Mouse (Mus musculus) liver, postnatal 0 days (tissue): ENCODE results near the gene Tmem63b.

Experiments used
- CTCF ChIP-seq: sonication (generic); IDR thresholded peaks from 2 replicates; pipeline ENCODE4 v1.5.1; 2016; ENCODE audit warnings: antibody characterized with exemption, low read depth
- EP300 ChIP-seq: IDR thresholded peaks from 2 replicates; pipeline ENCODE4 v1.6.1; 2016; ENCODE audit warnings: antibody characterized with exemption, low read depth, mild to moderate bottlenecking

- peak; percentile 94 for TF ChIP-seq CTCF
- no peak for TF ChIP-seq EP300
Observed at GRCm38 (mm10) chr17:45735382-45736310, 48.9 kb upstream of the Tmem63b start.
